Mouse (Mus musculus): Measurements from ENCODE around the gene Prcd.

Gene Prcd

GRCm38 (mm10) chr11:116693899-116694249, 40.5 kb downstream of the Prcd start:
- DNase-seq (ENCODE audit: low spot score) = no peak

- peak; percentile 53 for DNase-seq (ENCODE audit: low spot score)
Measured at GRCm38 (mm10) chr11:116694250-116695193, 41.2 kb downstream of the Prcd start.

- no peak for DNase-seq (ENCODE audit: low spot score)
Measured at GRCm38 (mm10) chr11:116695194-116695880, 42.0 kb downstream of the Prcd start.

- DNase-seq (ENCODE audit: low spot score) = no peak
Measured at GRCm38 (mm10) chr11:116696426-116696825, 43.1 kb downstream of the Prcd start.

- DNase-seq (ENCODE audit: low spot score) = no peak
Measured at GRCm38 (mm10) chr11:116697521-116697920, 44.2 kb downstream of the Prcd start.

GRCm38 (mm10) chr11:116701377-116701841, 48.1 kb downstream of the Prcd start:
- DNase-seq (ENCODE audit: low spot score) = no peak

- DNase-seq (ENCODE audit: low spot score) = no peak
Measured at GRCm38 (mm10) chr11:116704336-116705035, 51.2 kb downstream of the Prcd start.

- no peak for DNase-seq (ENCODE audit: low spot score)
Measured at GRCm38 (mm10) chr11:116705204-116705608, 51.9 kb downstream of the Prcd start.

- no peak for DNase-seq (ENCODE audit: low spot score)
Measured at GRCm38 (mm10) chr11:116706363-116706762, 53.0 kb downstream of the Prcd start.

- DNase-seq (ENCODE audit: low spot score) = no peak
Measured at GRCm38 (mm10) chr11:116710171-116710570, 56.8 kb downstream of the Prcd start.

GRCm38 (mm10) chr11:116710793-116711192, 57.5 kb downstream of the Prcd start:
- DNase-seq (ENCODE audit: low spot score) = no peak

GRCm38 (mm10) chr11:116714052-116714451, 60.7 kb downstream of the Prcd start:
- no peak for DNase-seq (ENCODE audit: low spot score)

Data from retina, embryonic 14.5 days (tissue).